Mouse (Mus musculus) megakaryocyte, embryonic 14.5 days (primary cell): ENCODE data around the gene Timeless.
"Not testable (repeated sequence)": the region's sequence is repeated elsewhere in the genome, so short reads cannot be mapped to it uniquely, and the experiment has no call there.

Experiments
- FLI1 ChIP-seq: IDR thresholded peaks from 2 replicates; pipeline ENCODE4 v1.6.1; 2012; ENCODE audit warnings: low read length, inconsistent platforms, mixed read lengths
- GATA1 ChIP-seq: IDR thresholded peaks from 3 replicates; pipeline ENCODE4 v1.6.1; 2012; ENCODE audit warnings: mixed read lengths, low read length, inconsistent platforms, borderline replicate concordance

DNA sequence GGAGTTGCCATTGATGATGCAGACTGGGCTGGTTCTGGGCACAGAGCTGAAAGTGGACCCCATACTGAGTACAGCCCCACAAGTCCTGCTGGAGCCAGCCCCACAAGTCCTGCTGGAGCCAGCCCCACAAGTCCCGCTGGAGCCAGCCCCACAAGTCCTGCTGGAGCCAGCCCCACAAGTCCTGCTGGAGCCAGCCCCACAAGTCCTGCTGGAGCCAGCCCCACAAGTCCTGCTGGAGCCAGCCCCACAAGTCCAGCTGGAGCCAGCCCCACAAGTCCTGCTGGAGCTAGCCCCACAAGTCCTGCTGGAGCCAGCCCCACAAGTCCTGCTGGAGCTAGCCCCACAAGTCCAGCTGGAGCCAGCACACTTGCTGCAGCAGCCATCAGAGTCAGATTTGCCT lies 58.7 kb downstream of the Timeless start:
- TF ChIP-seq GATA1, FLI1: not testable (repeated sequence)
